Mouse (Mus musculus) stomach, embryonic 15.5 days (tissue): ENCODE data around the gene Itpkb. TPM values are rescaled to one million over a fixed set of nuclear protein-coding genes. Genes with fewer than 3 reads are reported as not detected.

Experiments used
- ATAC-seq: fragments of 200-750 bp; cut with Nextera tagmentation; 2 replicates; pipeline ENCODE4 v1.8.0; 2017; ENCODE audit warnings: low read depth, moderate number of reproducible peaks, moderate TSS enrichment; ENCODE audit not compliant: insufficient read depth, low FRiP score
- H3K27ac ChIP-seq: fragments of 300-500 bp; sonication (generic); 2 replicates; pipeline ENCODE4 v1.5.1; 2015; ENCODE audit warnings: mild to moderate bottlenecking, inconsistent platforms
- H3K27me3 ChIP-seq: fragments of 300-500 bp; sonication (generic); replicated peaks from 2 replicates; pipeline ENCODE4 v1.6.1; 2015; ENCODE audit warnings: inconsistent platforms
- H3K36me3 ChIP-seq: fragments of 300-500 bp; sonication (generic); 2 replicates; pipeline ENCODE4 v1.6.1; 2015; ENCODE audit warnings: inconsistent platforms
- H3K4me1 ChIP-seq: fragments of 300-500 bp; sonication (generic); 2 replicates; pipeline ENCODE4 v1.6.1; 2015; ENCODE audit warnings: inconsistent platforms
- H3K4me2 ChIP-seq: fragments of 300-500 bp; sonication (generic); 2 replicates; pipeline ENCODE4 v1.6.1; 2015; ENCODE audit warnings: mild to moderate bottlenecking, inconsistent platforms
- H3K4me3 ChIP-seq: fragments of 300-500 bp; sonication (generic); replicated peaks from 2 replicates; pipeline ENCODE4 v1.5.1; 2015; ENCODE audit warnings: inconsistent platforms
- H3K9ac ChIP-seq: fragments of 300-500 bp; sonication (generic); 2 replicates; pipeline ENCODE4 v1.6.1; 2015; ENCODE audit warnings: inconsistent platforms
- H3K9me3 ChIP-seq: fragments of 300-500 bp; sonication (generic); 2 replicates; pipeline ENCODE4 v1.6.1; 2016; ENCODE audit warnings: inconsistent platforms
- WGBS: fragments of 180-500 bp; shearing (Covaris S2); methylation state at CpG from one replicate; pipeline ENCODE4 v1.1.7; 2015; 5-methylcytosine and 5-hydroxymethylcytosine counted together
- polyA plus RNA-seq: library from polyadenylated mRNA; unstranded; fragments of >200 nt; fragmentation: Nextera tagmentation; extraction: Ambion mirVana; gene quantifications from 2 replicates; pipeline ENCODE4 v1.2.1, GENCODE M21; 2015

The Itpkb gene
- polyA plus RNA-seq, 1 experiment from 2014 or later = 8.9 TPM

GRCm38 (mm10) chr1:180332928-180333440 is 2.7 kb downstream of the Itpkb start:
- Histone ChIP-seq H3K4me1 (peaks cover 44% of the 10 kb centered on the region), H3K4me3 (peak overlapping the region; percentile 78), H3K4me2 (peak overlapping the region; percentile 97), H3K27me3 (no peaks in the 10 kb centered on the region), H3K36me3 (0 out of 2 replicates have a peak, but pooled peaks cover 2% of the 10 kb centered on the region), H3K9me3 (no peaks in the 10 kb centered on the region), H3K27ac (no peak overlapping the region), H3K9ac (no peak overlapping the region)
- 63% methylated on average over 14 of the region's 14 CpGs for WGBS
- ATAC-seq = no peak

GRCm38 (mm10) chr1:180333588-180333987 is 3.3 kb downstream of the Itpkb start:
- Histone ChIP-seq H3K9me3 (no peaks in the 10 kb centered on the region), H3K36me3 (0 out of 2 replicates have a peak, but pooled peaks cover 2% of the 10 kb centered on the region), H3K4me2 (peak overlapping the region; percentile 97), H3K4me3 (peak overlapping the region; percentile 78; the same call in 1 of the 2 replicates), H3K9ac (no peak overlapping the region), H3K27ac (no peak overlapping the region), H3K4me1 (peaks cover 46% of the 10 kb centered on the region), H3K27me3 (no peaks in the 10 kb centered on the region)
- no peak for ATAC-seq
- WGBS = 54% methylated on average over 6 of the region's 6 CpGs

- peaks cover 42% of the 10 kb centered on the region for H3K4me1 ChIP-seq
- no peak for ATAC-seq
- no peak overlapping the region for H3K4me3 ChIP-seq
- H3K36me3 ChIP-seq = 0 out of 2 replicates have a peak, but pooled peaks cover 2% of the 10 kb centered on the region
- H3K27me3 ChIP-seq = no peaks in the 10 kb centered on the region
- 75% methylated on average over 6 of the region's 6 CpGs for WGBS
- no peak overlapping the region for H3K27ac ChIP-seq
- no peaks in the 10 kb centered on the region for H3K9me3 ChIP-seq
- peak overlapping the region; percentile 97 for H3K4me2 ChIP-seq
- H3K9ac ChIP-seq = no peak overlapping the region
Observed at GRCm38 (mm10) chr1:180334541-180334940, 4.3 kb downstream of the Itpkb start.

- peak overlapping the region; percentile 97 for H3K4me2 ChIP-seq
- H3K9ac ChIP-seq = no peak overlapping the region
- no peaks in the 10 kb centered on the region for H3K27me3 ChIP-seq
- 75% methylated on average over 12 of the region's 12 CpGs for WGBS
- no peaks in the 10 kb centered on the region for H3K9me3 ChIP-seq
- no peak for ATAC-seq
- 0 out of 2 replicates have a peak, but pooled peaks cover 2% of the 10 kb centered on the region for H3K36me3 ChIP-seq
- peak overlapping the region; percentile 11; the same call in 1 of the 2 replicates for H3K4me3 ChIP-seq
- peaks cover 39% of the 10 kb centered on the region for H3K4me1 ChIP-seq
- no peak overlapping the region for H3K27ac ChIP-seq
Observed at GRCm38 (mm10) chr1:180335513-180336375, 5.5 kb downstream of the Itpkb start.

- Histone ChIP-seq H3K4me3 (no peak overlapping the region), H3K27me3 (no peaks in the 10 kb centered on the region), H3K4me2 (no peak overlapping the region), H3K36me3 (no peaks in the 10 kb centered on the region), H3K4me1 (peaks cover 20% of the 10 kb centered on the region; the same call in 1 of the 2 replicates), H3K9ac (no peak overlapping the region), H3K9me3 (no peaks in the 10 kb centered on the region), H3K27ac (no peak overlapping the region)
- ATAC-seq = no peak
- 75% methylated on average over 8 of the region's 8 CpGs for WGBS
Observed at GRCm38 (mm10) chr1:180338358-180338757, 8.1 kb downstream of the Itpkb start.

- 61% methylated on average over 5 of the region's 5 CpGs for WGBS
- Histone ChIP-seq H3K9me3 (no peaks in the 10 kb centered on the region), H3K4me1 (peaks cover 14% of the 10 kb centered on the region; the same call in 1 of the 2 replicates), H3K9ac (no peak overlapping the region), H3K27me3 (no peaks in the 10 kb centered on the region), H3K36me3 (no peaks in the 10 kb centered on the region), H3K27ac (no peak overlapping the region), H3K4me3 (no peak overlapping the region), H3K4me2 (no peak overlapping the region)
- ATAC-seq = peak; percentile 65; the same call in 1 of the 2 replicates
Observed at GRCm38 (mm10) chr1:180339143-180339542, 8.9 kb downstream of the Itpkb start.

- no peak overlapping the region for H3K27ac ChIP-seq
Observed at GRCm38 (mm10) chr1:180342944-180343343, 12.7 kb downstream of the Itpkb start.

GRCm38 (mm10) chr1:180343434-180344210 is 13.3 kb downstream of the Itpkb start:
- Histone ChIP-seq H3K9me3 (no peaks in the 10 kb centered on the region), H3K27ac (no peak overlapping the region), H3K4me1 (no peaks in the 10 kb centered on the region), H3K36me3 (no peaks in the 10 kb centered on the region), H3K9ac (no peak overlapping the region), H3K27me3 (no peaks in the 10 kb centered on the region), H3K4me2 (no peak overlapping the region), H3K4me3 (no peak overlapping the region)
- 39% methylated on average over 8 of the region's 8 CpGs for WGBS
- no peak for ATAC-seq

More at GRCm38 (mm10) chr1:180342944-180343343, 12.7 kb downstream of the Itpkb start:
- 69% methylated on average over 7 of the region's 7 CpGs for WGBS
- Histone ChIP-seq H3K36me3 (no peaks in the 10 kb centered on the region), H3K9me3 (no peaks in the 10 kb centered on the region), H3K4me2 (no peak overlapping the region), H3K4me3 (no peak overlapping the region), H3K27me3 (no peaks in the 10 kb centered on the region), H3K9ac (no peak overlapping the region), H3K4me1 (0 out of 2 replicates have a peak, but pooled peaks cover 2% of the 10 kb centered on the region)
- ATAC-seq = no peak

- H3K4me1 ChIP-seq = no peaks in the 10 kb centered on the region
- H3K4me3 ChIP-seq = no peak overlapping the region
- no peak for ATAC-seq
- no peak overlapping the region for H3K27ac ChIP-seq
- WGBS = 85% methylated on average over 5 of the region's 5 CpGs
- H3K9ac ChIP-seq = no peak overlapping the region
- H3K4me2 ChIP-seq = no peak overlapping the region
- H3K9me3 ChIP-seq = no peaks in the 10 kb centered on the region
- no peaks in the 10 kb centered on the region for H3K36me3 ChIP-seq
- H3K27me3 ChIP-seq = no peaks in the 10 kb centered on the region
Observed at GRCm38 (mm10) chr1:180345098-180345497, 14.8 kb downstream of the Itpkb start.

- no peaks in the 10 kb centered on the region for H3K27me3 ChIP-seq
- no peak overlapping the region for H3K9ac ChIP-seq
- no peak overlapping the region for H3K4me2 ChIP-seq
- WGBS = 62% methylated on average over 4 of the region's 4 CpGs
- no peaks in the 10 kb centered on the region for H3K9me3 ChIP-seq
- no peak overlapping the region for H3K27ac ChIP-seq
- ATAC-seq = no peak
- H3K4me1 ChIP-seq = no peaks in the 10 kb centered on the region
- no peaks in the 10 kb centered on the region for H3K36me3 ChIP-seq
- no peak overlapping the region for H3K4me3 ChIP-seq
Observed at GRCm38 (mm10) chr1:180347059-180347458, 16.8 kb downstream of the Itpkb start.

GRCm38 (mm10) chr1:180347907-180348306 is 17.6 kb downstream of the Itpkb start:
- Histone ChIP-seq H3K4me1 (0 out of 2 replicates have a peak, but pooled peaks cover 2% of the 10 kb centered on the region), H3K36me3 (no peaks in the 10 kb centered on the region)

More at GRCm38 (mm10) chr1:180347907-180348306, 17.6 kb downstream of the Itpkb start:
- Histone ChIP-seq H3K9ac (no peak overlapping the region), H3K4me3 (no peak overlapping the region), H3K9me3 (no peaks in the 10 kb centered on the region), H3K27me3 (no peaks in the 10 kb centered on the region), H3K27ac (no peak overlapping the region), H3K4me2 (no peak overlapping the region)
- WGBS = 88% methylated on average over 6 of the region's 6 CpGs
- no peak for ATAC-seq
